Mouse (Mus musculus) lung, postnatal 4 days (tissue): ENCODE measurements around the gene Cep350.

Experiments
- DNase-seq, 2 experiments: peaks; one replicate each; pipeline ENCODE4 v3.0.0; 2021

Gene Cep350

DNA sequence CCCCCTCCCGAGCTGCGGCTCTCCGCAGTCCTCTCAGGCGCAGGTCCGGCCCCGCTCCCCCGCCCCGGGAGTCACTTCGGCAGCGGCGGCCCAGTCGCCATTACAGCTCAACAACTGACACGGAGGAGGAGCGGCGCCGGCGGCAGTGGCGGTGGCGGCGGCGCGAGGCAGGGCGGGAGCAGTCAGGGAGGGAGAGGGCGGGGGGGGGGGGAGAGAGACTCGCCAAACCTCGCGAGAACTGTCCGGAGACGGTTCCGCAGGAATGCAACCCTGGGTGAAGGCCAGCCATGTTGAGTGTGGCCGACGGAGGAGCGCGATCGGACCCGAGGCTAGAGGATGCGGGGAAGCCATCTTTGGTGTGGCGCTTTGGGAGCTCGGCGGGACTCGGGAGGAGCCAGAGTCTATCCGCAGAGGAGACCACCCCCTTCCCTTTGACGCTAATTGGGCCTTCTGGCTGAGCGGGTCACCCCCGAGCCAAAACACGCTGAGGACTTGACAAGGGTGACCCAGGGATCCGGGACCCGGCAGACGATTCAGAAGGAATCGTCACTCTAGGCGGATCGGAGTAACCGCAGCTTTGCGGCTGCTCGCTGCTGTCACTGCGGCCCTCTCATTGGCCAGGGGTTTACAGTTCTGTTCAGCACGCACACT lies at the start of gene Cep350:
Cep350 (minus strand) TSS at position 188 of the 651 bp plus-strand sequence.
- DNase-seq: peak; percentile 98 to 99

DNA sequence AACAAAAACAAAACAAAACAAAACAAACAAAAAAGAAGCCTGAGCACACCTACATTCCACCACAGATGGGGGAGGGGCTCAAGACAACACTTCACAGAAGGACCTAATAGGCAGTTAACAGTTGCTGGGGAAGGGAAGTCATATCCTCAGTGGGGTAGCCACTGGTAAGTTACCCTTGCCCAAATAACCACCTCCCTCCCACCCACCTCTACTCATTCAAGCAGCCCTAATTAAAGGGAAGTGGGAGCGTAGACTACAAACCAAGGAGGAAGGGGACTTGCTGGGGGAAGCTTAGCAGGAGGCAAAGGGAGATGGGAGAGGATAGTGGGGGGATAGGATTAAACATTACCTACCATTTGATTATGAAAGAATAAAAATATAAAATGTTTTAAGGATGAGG lies 47.3 kb upstream of the Cep350 start:
- DNase-seq: no peak

DNA sequence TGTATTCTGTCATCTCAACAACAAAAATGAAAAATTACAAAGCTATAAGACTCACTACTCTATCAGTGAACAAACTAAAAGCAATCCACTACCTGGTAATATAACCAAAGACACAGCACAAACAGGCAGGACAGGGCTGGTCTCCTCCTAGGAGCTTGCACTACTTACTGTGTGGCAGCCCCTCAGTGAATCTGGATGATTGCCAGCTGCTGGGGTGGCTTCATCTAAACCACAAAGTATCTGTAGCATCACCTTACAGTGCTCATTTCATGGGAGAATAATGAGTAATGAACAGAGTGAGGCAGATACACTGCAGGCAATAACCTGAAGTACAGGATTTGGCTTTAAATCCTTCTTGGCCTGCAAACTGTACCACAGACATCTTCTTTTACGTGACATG lies 46.7 kb upstream of the Cep350 start:
- DNase-seq: no peak

DNA sequence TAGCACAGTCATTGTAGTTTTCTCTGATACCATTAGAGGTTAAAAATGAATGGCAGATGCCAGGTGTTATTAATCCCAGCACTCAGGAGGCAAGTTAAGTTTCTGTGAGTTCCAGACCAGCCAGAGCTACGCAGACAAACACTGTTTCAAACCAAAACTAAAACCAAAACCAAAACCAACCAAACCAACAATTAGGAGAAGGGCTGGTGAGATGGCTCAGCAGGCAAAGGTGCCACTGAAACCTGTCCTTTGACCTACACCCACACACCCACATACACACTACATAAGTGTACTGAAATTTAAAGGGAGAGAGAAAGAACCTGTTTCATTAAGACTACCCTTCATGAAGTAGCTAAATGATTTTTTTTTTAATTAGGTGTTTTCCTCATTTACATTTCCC lies 35.9 kb upstream of the Cep350 start:
- DNase-seq: no peak

DNA sequence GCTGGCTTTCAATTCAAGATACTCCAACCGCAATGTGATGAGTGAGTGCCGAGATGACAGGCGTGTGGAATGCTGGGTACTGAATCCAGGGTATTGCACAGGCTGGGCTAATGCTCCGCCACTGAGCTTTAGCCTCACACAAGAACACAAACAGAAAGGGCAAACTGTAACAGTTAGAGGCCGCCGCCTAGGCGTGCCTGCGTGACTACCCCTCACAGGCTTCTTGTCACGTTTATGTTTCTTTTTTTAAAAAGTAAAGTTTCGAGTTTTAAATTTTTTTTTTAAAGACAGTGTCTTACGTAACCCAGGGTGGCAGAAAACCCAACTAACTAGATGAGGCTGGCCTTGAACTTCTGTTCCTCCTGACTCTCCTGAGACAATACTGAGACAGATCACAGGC lies 32.9 kb upstream of the Cep350 start:
- no peak for DNase-seq

DNA sequence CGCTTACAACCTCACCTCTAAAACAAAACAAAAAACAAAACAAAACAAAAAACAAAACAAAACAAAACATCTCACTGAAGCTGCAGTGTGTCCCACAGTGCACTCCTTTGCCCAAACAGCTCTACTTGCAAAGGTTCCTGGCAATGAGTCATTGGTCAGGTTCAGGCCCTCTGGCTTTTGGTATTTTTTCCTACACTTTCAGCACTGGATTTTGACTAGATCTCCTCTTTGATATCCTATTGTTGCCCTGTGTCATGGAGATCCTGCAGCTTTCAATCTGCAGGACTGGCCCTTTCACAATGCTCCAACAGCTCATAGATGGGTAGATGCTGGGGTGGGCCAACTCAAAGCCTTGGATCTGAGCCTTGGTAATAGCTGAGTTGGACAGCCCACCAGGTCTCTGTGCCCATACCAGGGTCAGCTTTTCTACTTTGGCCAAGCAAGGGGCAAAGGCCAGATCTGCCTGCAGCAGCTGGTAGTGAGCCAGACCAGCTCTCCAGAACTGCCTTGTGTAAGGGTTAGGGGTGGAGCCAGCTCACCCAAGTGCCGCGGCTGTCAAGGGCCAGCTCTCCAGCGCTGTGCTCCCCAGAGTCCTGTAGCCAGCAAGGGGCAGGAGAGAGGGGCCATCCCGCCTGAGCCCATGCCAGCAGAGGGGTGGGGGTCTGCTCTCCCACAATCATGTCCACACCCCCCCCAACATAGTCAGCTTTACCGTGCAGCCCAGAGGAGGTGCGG lies 30.3 kb upstream of the Cep350 start:
- peak; percentile 53 to 81 for DNase-seq

DNA sequence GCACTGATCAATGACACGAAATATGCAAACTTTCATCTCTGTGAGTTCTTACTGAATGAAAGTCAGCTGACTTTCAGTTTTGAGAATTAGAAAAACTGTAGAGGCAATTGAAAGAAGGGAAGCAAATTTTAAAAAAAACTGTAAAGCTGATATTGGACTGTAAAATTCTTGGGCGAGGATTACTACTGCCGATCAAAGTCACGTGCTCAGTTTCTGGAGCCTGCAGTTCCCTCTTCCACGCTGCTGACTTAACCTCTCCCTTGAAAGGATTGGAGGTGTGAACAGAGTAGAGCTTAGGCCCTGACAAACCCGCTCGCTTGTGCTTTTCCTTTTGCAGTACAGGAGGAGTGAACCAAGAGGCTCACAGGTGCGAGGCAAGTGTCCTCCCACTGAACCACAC lies 29.3 kb upstream of the Cep350 start:
- DNase-seq: no peak

DNA sequence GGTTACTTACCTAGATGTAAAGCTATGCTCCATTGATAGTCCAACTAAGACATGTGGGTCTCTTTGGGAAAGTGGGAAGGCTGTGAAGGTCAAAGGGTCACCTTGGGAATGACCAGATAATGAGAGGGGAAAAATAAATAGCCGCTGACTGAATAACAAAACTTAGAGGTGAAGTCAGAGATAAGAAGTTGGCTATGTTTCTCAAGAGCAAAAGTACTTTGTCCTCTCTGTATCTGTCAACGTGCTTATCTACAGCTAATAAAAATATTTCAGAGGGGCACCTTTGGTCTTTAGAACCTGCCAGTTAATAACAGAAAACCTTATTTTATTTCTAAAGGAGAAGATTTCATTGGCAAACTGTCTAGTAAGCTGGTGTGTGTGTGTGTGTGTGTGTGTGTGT lies 22.6 kb upstream of the Cep350 start:
- DNase-seq: no peak

DNA sequence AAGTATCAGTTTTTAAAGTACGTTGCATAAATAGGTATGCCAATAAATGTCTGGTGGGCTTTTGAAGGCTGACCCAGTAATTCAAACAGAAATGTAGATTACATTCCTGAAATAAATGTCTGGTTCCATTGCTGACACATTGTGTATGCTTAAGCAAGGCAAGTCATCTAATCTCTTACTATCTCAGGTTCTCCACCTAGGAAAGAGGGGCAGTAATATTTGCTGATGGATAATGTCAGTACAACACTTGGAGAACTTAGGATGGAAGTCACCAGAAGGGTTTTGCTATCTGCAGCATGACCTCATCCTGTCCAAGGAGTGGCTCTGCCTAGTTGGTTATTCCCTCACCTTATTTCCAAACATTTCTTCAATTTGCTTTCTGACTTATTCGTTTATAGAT lies 21.5 kb upstream of the Cep350 start:
- no peak for DNase-seq

DNA sequence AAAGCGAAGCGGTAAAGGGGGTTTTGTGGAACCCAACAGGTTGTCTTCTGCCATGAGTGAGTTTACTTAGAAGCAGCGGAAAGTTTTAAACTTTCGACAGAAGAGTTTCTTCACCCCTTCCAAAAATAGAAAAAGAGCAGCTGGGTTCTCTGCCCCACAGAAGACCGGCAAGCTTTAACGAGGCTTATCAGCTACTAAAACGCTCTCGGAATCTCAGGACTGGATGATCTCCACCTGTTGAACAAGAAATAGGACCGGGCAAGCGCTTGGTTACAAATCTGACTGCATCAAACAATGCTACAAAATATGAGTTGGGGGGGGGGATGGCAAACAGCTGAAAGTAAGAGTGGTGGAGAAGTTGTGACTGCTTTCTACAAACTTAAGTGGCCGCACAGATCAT lies 17.3 kb upstream of the Cep350 start:
- DNase-seq: no peak

DNA sequence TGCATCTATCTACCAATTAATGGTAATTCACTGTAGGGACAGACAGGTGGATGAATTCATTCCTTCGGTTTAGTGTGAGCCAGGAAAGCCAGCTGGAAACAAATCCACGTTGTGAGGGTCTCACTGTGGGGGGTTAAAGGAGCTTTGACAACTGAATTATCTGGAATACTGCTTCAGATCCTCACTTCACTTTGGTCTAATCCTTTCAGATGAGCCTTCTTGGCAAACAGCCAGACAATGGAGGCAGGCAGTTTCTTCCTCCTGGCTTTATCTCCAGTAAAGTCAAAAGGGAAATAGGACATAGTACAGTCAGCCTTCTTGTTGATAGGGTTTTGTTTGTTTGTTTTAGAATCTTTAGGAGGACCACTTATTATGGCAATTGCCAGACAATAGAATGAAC lies 16.3 kb upstream of the Cep350 start:
- no peak for DNase-seq

DNA sequence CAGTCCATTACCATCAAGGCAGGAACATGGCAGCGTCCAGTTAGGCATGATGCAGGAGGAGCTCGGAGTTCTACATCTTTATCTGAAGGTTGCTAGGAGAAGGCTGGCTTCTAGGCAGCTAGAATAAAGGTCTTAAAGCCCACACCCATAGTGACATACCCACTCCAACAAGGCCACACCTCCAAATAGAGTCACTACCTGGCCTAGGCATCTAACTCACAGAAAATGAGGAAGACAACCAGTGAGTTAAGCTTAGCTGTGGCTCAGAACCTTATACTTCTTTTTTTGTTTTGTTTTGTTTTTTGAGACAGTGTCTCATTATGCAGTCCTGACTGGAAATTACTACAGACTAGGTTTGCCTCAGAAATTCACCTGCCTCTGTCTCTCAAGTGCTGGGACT lies 14.6 kb upstream of the Cep350 start:
- no peak for DNase-seq

DNA sequence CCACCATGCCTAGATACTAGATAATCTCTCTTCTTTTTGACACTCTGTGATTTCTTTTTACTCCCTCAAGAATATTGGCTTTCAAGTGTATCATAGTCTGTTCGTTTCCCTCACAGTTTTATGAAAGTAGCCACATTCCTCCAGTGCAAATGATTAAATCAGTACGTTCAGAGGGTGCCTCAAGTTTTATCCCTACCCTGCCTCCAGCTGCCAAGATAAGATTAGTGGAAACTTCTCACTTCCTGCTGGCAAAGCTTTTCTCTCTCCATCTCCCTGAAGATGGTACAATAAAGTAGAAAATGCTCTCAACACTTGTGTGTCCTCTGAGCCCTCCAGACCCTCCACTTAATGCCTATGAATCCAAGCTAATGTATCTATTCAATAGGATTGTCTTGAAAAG lies 1.9 kb upstream of the Cep350 start:
- no peak for DNase-seq

DNA sequence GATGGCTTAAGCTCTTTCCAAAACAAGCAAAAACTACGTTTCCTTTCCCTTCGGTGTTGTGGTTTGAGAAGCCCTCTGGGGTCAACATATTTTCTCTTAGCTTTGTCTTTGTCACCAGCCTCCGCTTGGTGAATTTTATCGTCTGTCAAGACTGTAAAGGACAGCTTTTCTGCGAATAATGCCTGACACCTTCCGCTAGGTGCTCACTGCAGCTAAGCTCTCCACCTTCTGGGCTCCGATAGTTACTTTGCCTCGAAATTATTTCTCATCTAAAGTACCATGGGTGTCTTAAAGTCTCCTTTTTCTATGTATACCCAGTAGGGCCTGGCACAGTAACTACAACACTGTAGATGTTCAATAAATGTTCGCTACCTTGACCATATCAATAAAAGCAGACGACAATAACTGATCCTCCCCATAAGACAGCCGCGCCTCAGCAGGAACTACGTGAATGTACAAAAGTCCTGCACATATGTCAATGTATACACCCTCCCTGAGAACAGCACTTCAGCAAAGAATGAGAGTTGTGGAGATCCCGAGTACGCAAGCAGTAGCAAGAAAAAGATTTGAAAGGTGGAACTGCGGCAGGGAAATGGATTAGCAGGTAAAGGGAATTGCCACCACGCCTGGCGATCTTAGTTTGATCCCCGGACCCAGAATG lies 794 bp upstream of the Cep350 start:
- peak in 1 of 2 experiments; percentile 20 for DNase-seq

DNA sequence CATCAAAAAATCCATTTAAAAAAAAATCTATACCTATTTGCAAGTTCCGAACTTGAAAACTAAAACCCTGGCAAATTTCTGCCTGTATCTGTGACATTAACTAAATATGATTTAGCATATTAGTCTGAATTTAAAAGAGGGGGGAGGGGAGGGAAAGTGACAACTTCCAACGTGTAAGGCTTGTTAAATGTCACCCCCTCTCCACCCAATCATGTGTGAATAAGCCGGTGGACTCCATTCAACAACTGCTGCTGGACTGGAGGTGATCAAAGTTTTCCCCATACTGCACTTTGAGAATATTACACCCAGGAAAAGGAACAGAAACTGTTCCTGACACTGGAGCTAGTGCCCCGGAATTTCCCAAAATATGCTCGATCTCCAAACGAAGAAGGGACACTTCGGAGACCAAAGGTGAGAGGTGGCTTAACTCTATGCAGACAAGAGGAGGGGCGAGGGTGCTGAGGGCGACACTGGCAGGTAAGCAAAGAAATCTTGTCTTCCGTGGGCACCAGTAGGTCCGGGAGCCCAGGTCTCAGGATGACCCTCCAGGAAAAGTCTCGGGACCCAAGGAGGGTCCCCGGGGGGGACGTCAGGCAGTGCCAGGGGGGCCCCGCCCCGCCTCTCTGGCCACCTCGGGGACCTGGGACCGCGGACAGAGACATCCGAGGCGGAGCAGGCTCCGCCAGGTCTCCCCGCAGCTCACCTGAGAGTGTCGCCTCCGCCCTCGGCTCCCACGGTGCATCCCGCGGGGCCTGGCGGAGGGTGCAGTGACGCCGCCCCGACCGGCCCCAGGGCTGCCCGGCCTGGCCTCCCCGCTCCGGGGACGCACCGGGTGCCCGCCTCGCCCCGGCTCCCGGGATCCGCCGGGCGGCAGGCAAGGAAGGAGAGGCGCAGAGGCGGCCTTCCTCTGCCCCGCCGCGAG lies 648 bp downstream of the Cep350 start:
- DNase-seq: no peak

DNA sequence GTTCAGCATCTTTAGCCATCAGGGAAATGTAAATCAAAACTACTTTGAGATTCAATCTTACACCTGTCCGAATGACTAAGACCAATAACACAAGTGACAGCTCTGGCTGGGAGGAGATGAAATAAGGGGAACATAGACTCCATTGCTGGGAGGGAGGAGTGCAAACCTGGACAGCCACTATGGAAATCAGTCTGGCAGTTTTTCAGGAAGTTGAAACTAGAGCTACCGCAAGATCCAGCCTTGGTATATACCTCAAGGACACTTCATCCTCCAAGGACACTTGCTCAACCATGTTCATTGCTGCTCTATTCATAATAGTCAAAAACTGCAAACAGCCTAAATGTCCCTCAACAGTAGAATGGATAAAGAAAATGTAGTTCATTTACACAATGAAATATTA lies 23.9 kb downstream of the Cep350 start:
- DNase-seq: no peak

DNA sequence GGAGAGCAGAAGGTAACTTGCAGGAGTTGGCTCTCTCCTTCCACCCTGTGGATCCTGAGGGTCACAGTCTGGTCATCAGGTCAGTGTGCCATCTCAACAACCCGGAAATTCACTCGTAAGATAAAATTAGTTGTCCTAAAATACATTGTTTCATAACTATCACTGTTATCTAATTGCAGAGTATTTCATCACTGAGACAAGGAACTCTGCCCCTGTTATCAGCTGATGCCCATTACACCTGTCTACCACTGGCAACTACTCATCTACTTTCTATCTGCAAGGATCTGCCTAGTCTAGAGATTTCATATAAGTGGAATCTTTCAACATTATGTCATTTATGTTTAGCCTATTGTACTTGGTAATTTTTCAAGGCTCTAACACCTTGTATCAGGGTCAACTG lies 28.7 kb downstream of the Cep350 start:
- no peak for DNase-seq

DNA sequence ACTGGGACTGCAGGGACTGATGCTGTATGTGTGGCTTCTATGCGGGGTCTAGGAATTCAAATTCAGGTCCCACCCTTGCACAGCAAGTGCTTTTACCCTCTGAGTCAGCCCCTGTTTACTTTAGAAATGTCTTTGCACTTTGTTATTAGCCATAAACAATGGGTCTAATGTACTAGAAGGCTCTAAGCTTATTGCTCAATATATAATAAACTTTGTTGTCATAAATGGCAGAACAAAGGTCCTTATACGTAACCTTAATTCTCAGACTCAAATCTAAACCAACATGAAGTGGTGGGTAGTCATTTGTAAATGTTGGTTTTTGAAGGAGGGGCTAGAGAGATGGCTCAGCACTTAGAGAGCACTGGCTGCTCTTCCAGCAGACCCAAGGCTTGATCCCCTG lies 35.6 kb downstream of the Cep350 start:
- no peak for DNase-seq

DNA sequence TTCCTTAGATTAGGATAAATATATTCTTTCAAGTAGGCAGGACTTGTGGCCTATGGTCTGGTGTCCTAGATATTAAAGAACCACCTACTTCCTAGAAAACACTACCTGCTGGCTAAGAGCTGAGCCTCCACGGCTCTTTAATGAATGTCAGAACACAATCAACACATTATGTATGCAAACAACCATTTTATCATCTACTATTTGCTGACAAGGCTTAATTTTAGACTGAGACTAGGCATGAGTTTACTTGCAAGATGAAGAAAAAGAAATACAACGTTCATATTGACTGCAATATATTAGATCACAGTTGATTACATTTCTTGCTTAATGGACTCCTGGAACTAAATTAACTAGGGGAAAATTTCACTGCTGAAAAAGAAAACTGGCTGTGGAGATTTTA lies 38.4 kb downstream of the Cep350 start:
- no peak for DNase-seq

DNA sequence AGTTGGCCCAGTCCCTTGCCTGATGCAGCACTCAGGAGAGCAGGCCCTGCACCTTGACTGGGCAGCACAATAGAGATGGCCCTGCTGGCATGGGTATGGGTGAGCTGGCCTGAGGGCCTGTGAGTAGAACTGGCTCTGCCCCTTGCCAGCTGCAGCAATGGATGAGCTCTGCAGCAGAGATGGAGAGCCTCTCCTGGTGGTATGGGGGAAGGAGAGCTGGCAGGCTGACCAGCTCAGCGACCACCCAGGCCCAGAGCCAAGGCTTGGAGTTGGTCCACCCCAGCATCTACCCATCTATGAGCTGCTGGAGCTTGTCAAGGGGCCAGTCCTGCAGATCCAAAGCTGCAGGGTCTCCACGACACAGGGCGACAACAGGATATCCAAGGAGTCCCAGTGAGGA lies 69.5 kb downstream of the Cep350 start:
- no peak for DNase-seq

DNA sequence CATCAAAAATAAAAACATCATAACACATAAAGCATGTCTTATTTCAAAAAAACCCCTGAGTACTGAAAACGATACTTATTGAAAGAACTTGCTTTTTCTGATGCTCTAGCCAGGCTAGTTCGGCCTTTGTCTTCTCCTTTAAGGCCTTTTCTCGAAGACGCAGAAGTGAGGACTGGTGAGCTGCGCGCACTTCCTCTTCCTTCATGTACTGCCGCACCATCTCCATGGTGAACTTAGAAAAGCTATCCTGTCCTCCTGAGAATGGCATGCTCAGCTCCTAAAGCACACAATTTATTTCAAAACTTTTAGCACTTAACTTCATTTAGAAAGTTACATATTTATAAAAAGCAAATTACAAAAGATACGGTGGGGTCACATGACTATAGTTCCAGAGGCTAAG lies 71.7 kb downstream of the Cep350 start:
- no peak for DNase-seq

DNA sequence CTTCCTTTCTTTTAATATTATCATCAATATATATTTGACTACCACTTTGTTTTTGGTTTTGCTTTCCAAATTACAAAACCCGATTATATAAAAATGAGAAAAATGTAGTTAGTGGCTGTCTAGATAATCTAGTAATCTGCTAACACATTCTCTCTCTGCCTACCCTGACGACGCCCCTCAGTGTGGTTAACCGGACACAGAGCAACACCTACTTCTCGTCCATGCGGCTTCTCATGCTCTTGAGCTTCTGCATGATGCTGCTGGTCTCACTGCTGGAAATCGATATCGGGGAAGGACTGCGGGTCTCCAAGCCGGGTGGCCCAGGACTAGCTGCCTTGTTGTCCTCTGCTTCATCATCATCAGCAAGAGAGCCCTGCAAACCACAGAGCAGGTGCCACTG lies 78.7 kb downstream of the Cep350 start:
- no peak for DNase-seq

DNA sequence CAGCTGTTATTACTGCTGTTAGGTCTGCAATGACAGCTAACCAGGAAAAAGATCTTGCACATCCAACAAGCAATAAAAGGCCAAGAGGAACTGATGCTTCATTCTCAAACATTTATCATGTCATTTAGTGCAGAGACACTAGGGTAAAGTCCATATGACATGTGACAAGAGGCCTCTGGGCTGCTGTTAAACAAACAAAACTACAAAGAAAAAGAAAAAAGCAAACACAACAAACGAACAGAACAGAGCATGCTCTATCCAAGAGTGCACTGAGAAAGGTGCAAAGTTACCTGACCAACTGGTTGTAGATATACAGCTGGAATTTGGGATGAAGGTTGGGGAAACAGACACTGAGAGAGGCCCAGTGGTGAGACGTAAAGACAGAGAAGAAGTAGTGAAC lies 86.2 kb downstream of the Cep350 start:
- no peak for DNase-seq
